Mouse (Mus musculus) limb, embryonic 11.5 days (tissue): Measurements from ENCODE around the gene Pck1. TPM values are rescaled to one million over a fixed set of nuclear protein-coding genes. Genes with fewer than 3 reads are reported as not detected.
A peak's percentile ranks its signal among the peaks of the same experiment; 100 is the strongest.

Source experiments
- ATAC-seq: fragments of 200-750 bp; cut with Nextera tagmentation; 2 replicates; pipeline ENCODE4 v1.8.0; 2017; ENCODE audit warnings: low read depth; ENCODE audit not compliant: insufficient number of reproducible peaks, low FRiP score, low TSS enrichment
- DNase-seq: peaks from one replicate; pipeline ENCODE4 v3.0.0-alpha.2; 2015; ENCODE audit warnings: low spot score
- H3K27ac ChIP-seq: fragments of 300-500 bp; sonication (generic); replicated peaks from 2 replicates; pipeline ENCODE4 v1.5.1; 2014; ENCODE audit warnings: low read depth, mild to moderate bottlenecking, low read length
- H3K27me3 ChIP-seq: fragments of 300-500 bp; sonication (generic); 2 replicates; pipeline ENCODE4 v1.6.1; 2014; ENCODE audit warnings: mild to moderate bottlenecking, low read length, mixed read lengths; ENCODE audit not compliant: control insufficient read depth, insufficient read depth
- H3K36me3 ChIP-seq: fragments of 300-500 bp; sonication (generic); 2 replicates; pipeline ENCODE4 v1.6.1; 2014; ENCODE audit warnings: mild to moderate bottlenecking, low read length, moderate library complexity, mixed read lengths; ENCODE audit not compliant: control insufficient read depth, insufficient read depth
- H3K4me1 ChIP-seq: fragments of 300-500 bp; sonication (generic); 2 replicates; pipeline ENCODE4 v1.6.1; 2014; ENCODE audit warnings: low read length, mixed read lengths; ENCODE audit not compliant: control insufficient read depth, insufficient read depth
- H3K4me2 ChIP-seq: fragments of 300-500 bp; sonication (generic); 2 replicates; pipeline ENCODE4 v1.6.1; 2014; ENCODE audit warnings: low read depth, mild to moderate bottlenecking, moderate library complexity; ENCODE audit not compliant: severe bottlenecking
- H3K4me3 ChIP-seq: fragments of 300-500 bp; sonication (generic); 2 replicates; pipeline ENCODE4 v1.5.1; 2014; ENCODE audit warnings: low read depth, low read length
- H3K9ac ChIP-seq: fragments of 300-500 bp; sonication (generic); 2 replicates; pipeline ENCODE4 v1.6.1; 2014; ENCODE audit warnings: mild to moderate bottlenecking, low read length
- H3K9me3 ChIP-seq: fragments of 300-500 bp; sonication (generic); 2 replicates; pipeline ENCODE4 v1.6.1; 2016; ENCODE audit warnings: low read length; ENCODE audit not compliant: control insufficient read depth
- WGBS: fragments of 180-500 bp; shearing (Covaris S2); extraction: QIAGEN DNeasy Blood & Tissue Kit; methylation state at CpG from one replicate; pipeline ENCODE4 v1.1.7; 2014; 5-methylcytosine and 5-hydroxymethylcytosine counted together
- polyA plus RNA-seq: library from polyadenylated mRNA; unstranded; fragments of >200 nt; fragmentation: Nextera tagmentation; extraction: Ambion mirVana; gene quantifications from 2 replicates; pipeline ENCODE4 v1.2.1, GENCODE M21; 2014

Gene Pck1
- polyA plus RNA-seq, 1 experiment from 2014 or later, result 0.05 TPM

- no peaks in the 10 kb centered on the region for H3K36me3 ChIP-seq
- no peak overlapping the region for H3K27ac ChIP-seq
- ATAC-seq (no peak), DNase-seq (peak; percentile 22)
- no peak overlapping the region for H3K9ac ChIP-seq
- no peak overlapping the region for H3K4me2 ChIP-seq
- H3K4me1 ChIP-seq, result no peaks in the 10 kb centered on the region
- H3K9me3 ChIP-seq, result no peaks in the 10 kb centered on the region
- H3K27me3 ChIP-seq, result 0 out of 2 replicates have a peak, but pooled peaks cover 2% of the 10 kb centered on the region
- H3K4me3 ChIP-seq, result no peak overlapping the region
- WGBS, result 72% methylated on average over 6 of the region's 6 CpGs
Measured at GRCm38 (mm10) chr2:173185282-173185681, 32.4 kb downstream of the Pck1 start.

GRCm38 (mm10) chr2:173186047-173186943 lies 33.4 kb downstream of the Pck1 start:
- Histone ChIP-seq H3K27me3 (0 out of 2 replicates have a peak, but pooled peaks cover 2% of the 10 kb centered on the region), H3K4me1 (no peaks in the 10 kb centered on the region), H3K9ac (no peak overlapping the region), H3K27ac (no peak overlapping the region), H3K4me2 (no peak overlapping the region), H3K9me3 (no peaks in the 10 kb centered on the region), H3K36me3 (no peaks in the 10 kb centered on the region), H3K4me3 (no peak overlapping the region)
- ATAC-seq (peak; percentile 19), DNase-seq (peak; percentile 96)
- 30% methylated on average over 26 of the region's 26 CpGs for WGBS

GRCm38 (mm10) chr2:173187182-173187855 lies 34.5 kb downstream of the Pck1 start:
- H3K4me3 ChIP-seq, result no peak overlapping the region
- ATAC-seq (no peak), DNase-seq (peak; percentile 21)
- H3K9me3 ChIP-seq, result no peaks in the 10 kb centered on the region
- H3K9ac ChIP-seq, result no peak overlapping the region
- no peak overlapping the region for H3K4me2 ChIP-seq
- no peaks in the 10 kb centered on the region for H3K4me1 ChIP-seq
- no peaks in the 10 kb centered on the region for H3K36me3 ChIP-seq
- WGBS, result 24% methylated on average over 8 of the region's 8 CpGs
- no peak overlapping the region for H3K27ac ChIP-seq
- H3K27me3 ChIP-seq, result 0 out of 2 replicates have a peak, but pooled peaks cover 2% of the 10 kb centered on the region

GRCm38 (mm10) chr2:173194796-173195195 lies 41.9 kb downstream of the Pck1 start:
- 83% methylated on average over 4 of the region's 4 CpGs for WGBS
- ATAC-seq, result no peak

GRCm38 (mm10) chr2:173202924-173203689 lies 50.3 kb downstream of the Pck1 start:
- WGBS, result 90% methylated on average over 19 of the region's 19 CpGs
- Histone ChIP-seq H3K4me2 (no peak overlapping the region), H3K27me3 (no peaks in the 10 kb centered on the region), H3K4me1 (no peaks in the 10 kb centered on the region), H3K9me3 (no peaks in the 10 kb centered on the region), H3K27ac (no peak overlapping the region), H3K9ac (no peak overlapping the region), H3K4me3 (no peak overlapping the region), H3K36me3 (no peaks in the 10 kb centered on the region)
- DNase-seq, result peak; percentile 18
- ATAC-seq, result no peak

More at GRCm38 (mm10) chr2:173194796-173195195, 41.9 kb downstream of the Pck1 start:
- Histone ChIP-seq H3K4me1 (no peaks in the 10 kb centered on the region), H3K27me3 (no peaks in the 10 kb centered on the region), H3K9ac (no peak overlapping the region), H3K4me3 (no peak overlapping the region), H3K36me3 (no peaks in the 10 kb centered on the region), H3K9me3 (no peaks in the 10 kb centered on the region), H3K4me2 (no peak overlapping the region), H3K27ac (no peak overlapping the region)
- DNase-seq, result no peak

- Histone ChIP-seq H3K36me3 (no peaks in the 10 kb centered on the region), H3K9ac (no peak overlapping the region), H3K4me3 (no peak overlapping the region), H3K27ac (no peak overlapping the region), H3K4me2 (no peak overlapping the region), H3K9me3 (no peaks in the 10 kb centered on the region), H3K27me3 (no peaks in the 10 kb centered on the region), H3K4me1 (no peaks in the 10 kb centered on the region)
- ATAC-seq, result no peak
- WGBS, result 94% methylated on average over 3 of the region's 3 CpGs
- peak; percentile 16 for DNase-seq
Measured at GRCm38 (mm10) chr2:173203726-173204125, 50.9 kb downstream of the Pck1 start.

- H3K27me3 ChIP-seq, result no peaks in the 10 kb centered on the region
- no peak overlapping the region for H3K9ac ChIP-seq
- WGBS, result 74% methylated on average over 4 of the region's 4 CpGs
- DNase-seq, result peak; percentile 18
- H3K9me3 ChIP-seq, result no peaks in the 10 kb centered on the region
- no peak overlapping the region for H3K4me2 ChIP-seq
- ATAC-seq, result no peak
- H3K36me3 ChIP-seq, result no peaks in the 10 kb centered on the region
- H3K4me3 ChIP-seq, result no peak overlapping the region
- H3K4me1 ChIP-seq, result no peaks in the 10 kb centered on the region
- no peak overlapping the region for H3K27ac ChIP-seq
Measured at GRCm38 (mm10) chr2:173204671-173205070, 51.8 kb downstream of the Pck1 start.

GRCm38 (mm10) chr2:173205563-173206099 lies 52.8 kb downstream of the Pck1 start:
- Histone ChIP-seq H3K27me3 (no peaks in the 10 kb centered on the region), H3K27ac (no peak overlapping the region), H3K9me3 (no peaks in the 10 kb centered on the region), H3K9ac (no peak overlapping the region), H3K4me1 (no peaks in the 10 kb centered on the region), H3K4me3 (no peak overlapping the region), H3K36me3 (no peaks in the 10 kb centered on the region), H3K4me2 (no peak overlapping the region)
- DNase-seq, result peak; percentile 22
- no peak for ATAC-seq
- WGBS, result 93% methylated on average over 14 of the region's 14 CpGs
